Mouse (Mus musculus) MEL (cell line): ENCODE results near the gene Zfp646. TPM values are rescaled to one million over a fixed set of nuclear protein-coding genes. Genes with fewer than 3 reads are reported as not detected.

Source experiments
- DNase-seq: peaks from one replicate; pipeline ENCODE4 v3.0.0; 2011; ENCODE audit warnings: low read depth, low spot score
- H3K27ac ChIP-seq: 2 replicates; pipeline ENCODE4 v1.5.1; 2012; ENCODE audit warnings: low read depth, mild to moderate bottlenecking, control low read depth, low read length, moderate library complexity; ENCODE audit not compliant: control insufficient read depth
- H3K27me3 ChIP-seq, 2 experiments: fragments of 150-350 bp in 1 of 2; sonication (generic) in 1 of 2; 2 replicates each; pipeline ENCODE4 v1.6.1; 2012; ENCODE audit warnings: low read length in 2 of 2, mild to moderate bottlenecking in 2 of 2, improper control_type of control experiment in 1 of 2, moderate library complexity in 1 of 2; ENCODE audit not compliant: insufficient read depth in 2 of 2, control insufficient read depth in 1 of 2
- H3K36me3 ChIP-seq, 2 experiments: 2 replicates each; pipeline ENCODE4 v1.6.1; 2012 to 2014; ENCODE audit warnings: low read length in 2 of 2, improper control_type of control experiment in 1 of 2, inconsistent platforms in 1 of 2, mild to moderate bottlenecking in 1 of 2; ENCODE audit not compliant: insufficient read depth in 2 of 2, control insufficient read depth in 1 of 2
- H3K4me1 ChIP-seq, 2 experiments: fragments of 150-350 bp in 1 of 2; sonication (generic) in 1 of 2; 2 replicates each; pipeline ENCODE4 v1.6.1; 2012; ENCODE audit warnings: low read length in 2 of 2, improper control_type of control experiment in 1 of 2, mild to moderate bottlenecking in 1 of 2; ENCODE audit not compliant: insufficient read depth in 2 of 2, control insufficient read depth in 1 of 2
- H3K4me3 ChIP-seq, 2 experiments: fragments of 150-350 bp in 1 of 2; sonication (generic) in 1 of 2; 2 replicates each; pipeline ENCODE4 v1.5.1; 2012; ENCODE audit warnings: low read depth in 2 of 2, low read length in 2 of 2, mild to moderate bottlenecking in 2 of 2, moderate library complexity in 2 of 2, control low read depth in 1 of 2, improper control_type of control experiment in 1 of 2; ENCODE audit not compliant: control insufficient read depth in 1 of 2, insufficient read depth in 1 of 2
- H3K79me2 ChIP-seq: 2 replicates; pipeline ENCODE4 v1.6.1; 2012; ENCODE audit warnings: mild to moderate bottlenecking, low read length, moderate library complexity; ENCODE audit not compliant: control insufficient read depth, poor library complexity, insufficient read depth
- H3K9ac ChIP-seq: 2 replicates; pipeline ENCODE4 v1.6.1; 2012; ENCODE audit warnings: low read depth, mild to moderate bottlenecking, control low read depth, low read length, moderate library complexity; ENCODE audit not compliant: control insufficient read depth, poor library complexity, severe bottlenecking
- H3K9me3 ChIP-seq: fragments of 150-350 bp; sonication (generic); replicated peaks from 2 replicates; pipeline ENCODE4 v1.6.1; 2012; ENCODE audit warnings: mild to moderate bottlenecking, low read length, improper control_type of control experiment, moderate library complexity; ENCODE audit not compliant: insufficient read depth
- BHLHE40 ChIP-seq: IDR thresholded peaks from 2 replicates; pipeline ENCODE4 v1.6.1; 2012; ENCODE audit warnings: low read depth, mild to moderate bottlenecking, inconsistent platforms, low read length, improper control_type of control experiment, borderline replicate concordance
- CHD2 ChIP-seq: IDR thresholded peaks from 2 replicates; pipeline ENCODE4 v1.6.1; 2011; ENCODE audit warnings: low read length, improper control_type of control experiment
- CTCF ChIP-seq, 3 experiments: IDR thresholded peaks in 2 of 3; conservative IDR thresholded peaks in 1 of 3; 2 replicates each; pipeline ENCODE4 v1.5.1; 2011 to 2012; ENCODE audit warnings: low read length in 3 of 3, low read depth in 2 of 3, mild to moderate bottlenecking in 2 of 3, improper control_type of control experiment in 1 of 3, inconsistent platforms in 1 of 3, mixed read lengths in 1 of 3, moderate library complexity in 1 of 3; ENCODE audit not compliant: control insufficient read depth in 1 of 3, insufficient read depth in 1 of 3, poor library complexity in 1 of 3, severe bottlenecking in 1 of 3
- E2F4 ChIP-seq: IDR thresholded peaks from 2 replicates; pipeline ENCODE4 v1.6.1; 2011; ENCODE audit warnings: low read depth, low read length, improper control_type of control experiment, borderline replicate concordance
- ELF1 ChIP-seq: IDR thresholded peaks from 2 replicates; pipeline ENCODE4 v1.6.1; 2014; ENCODE audit warnings: low read depth, mild to moderate bottlenecking, inconsistent platforms, low read length, improper control_type of control experiment, moderate library complexity
- EP300 ChIP-seq, 2 experiments: IDR thresholded peaks; 2 replicates each; pipeline ENCODE4 v1.6.1; 2011; ENCODE audit warnings: improper control_type of control experiment in 2 of 2, low read length in 2 of 2, low read depth in 1 of 2, mild to moderate bottlenecking in 1 of 2
- ETS1 ChIP-seq: IDR thresholded peaks from 2 replicates; pipeline ENCODE4 v1.6.1; 2012; ENCODE audit warnings: low read depth, mild to moderate bottlenecking, inconsistent platforms, low read length, improper control_type of control experiment, moderate library complexity
- GABPA ChIP-seq: IDR thresholded peaks from 2 replicates; pipeline ENCODE4 v1.6.1; 2012; ENCODE audit warnings: low read depth, mild to moderate bottlenecking, inconsistent platforms, low read length, improper control_type of control experiment, moderate library complexity
- GATA1 ChIP-seq: IDR thresholded peaks from 2 replicates; pipeline ENCODE4 v1.6.1; 2011; ENCODE audit warnings: low read depth, low read length, improper control_type of control experiment
- HCFC1 ChIP-seq: IDR thresholded peaks from 2 replicates; pipeline ENCODE4 v1.6.1; 2012; ENCODE audit warnings: low read depth, mild to moderate bottlenecking, inconsistent platforms, low read length, improper control_type of control experiment, moderate library complexity
- JUND ChIP-seq: IDR thresholded peaks from 2 replicates; pipeline ENCODE4 v1.6.1; 2011; ENCODE audit warnings: low read depth, mild to moderate bottlenecking, improper control_type of control experiment, low read length
- KAT2A ChIP-seq: conservative IDR thresholded peaks from 2 replicates; pipeline ENCODE4 v1.6.1; 2012; ENCODE audit warnings: low read depth, low read length, improper control_type of control experiment, inconsistent platforms
- MAFK ChIP-seq: IDR thresholded peaks from 2 replicates; pipeline ENCODE4 v1.6.1; 2011; ENCODE audit warnings: low read depth, mild to moderate bottlenecking, low read length, improper control_type of control experiment, borderline replicate concordance
- MAX ChIP-seq: IDR thresholded peaks from 2 replicates; pipeline ENCODE4 v1.6.1; 2011; ENCODE audit warnings: low read length, improper control_type of control experiment
- MAZ ChIP-seq: IDR thresholded peaks from 2 replicates; pipeline ENCODE4 v1.6.1; 2012; ENCODE audit warnings: low read depth, mild to moderate bottlenecking, inconsistent platforms, low read length, improper control_type of control experiment
- MEF2A ChIP-seq: IDR thresholded peaks from 2 replicates; pipeline ENCODE4 v1.6.1; 2014; ENCODE audit warnings: low read depth, mild to moderate bottlenecking, inconsistent platforms, low read length, improper control_type of control experiment; ENCODE audit not compliant: poor library complexity, insufficient replicate concordance, severe bottlenecking; ENCODE audit errors: extremely low read depth
- MXI1 ChIP-seq: IDR thresholded peaks from 2 replicates; pipeline ENCODE4 v1.6.1; 2011; ENCODE audit warnings: mild to moderate bottlenecking, low read depth, low read length, improper control_type of control experiment
- MYB ChIP-seq: IDR thresholded peaks from 2 replicates; pipeline ENCODE4 v1.6.1; 2011; ENCODE audit warnings: mild to moderate bottlenecking, low read depth, low read length, improper control_type of control experiment
- MYC ChIP-seq: IDR thresholded peaks from 2 replicates; pipeline ENCODE4 v1.6.1; 2011; ENCODE audit warnings: low read depth, mild to moderate bottlenecking, low read length, improper control_type of control experiment, moderate library complexity
- NELFE ChIP-seq: IDR thresholded peaks from 2 replicates; pipeline ENCODE4 v1.6.1; 2011; ENCODE audit warnings: low read depth, low read length, improper control_type of control experiment
- NRF1 ChIP-seq: IDR thresholded peaks from 2 replicates; pipeline ENCODE4 v1.6.1; 2014; ENCODE audit warnings: low read depth, mild to moderate bottlenecking, inconsistent platforms, low read length, improper control_type of control experiment, moderate library complexity; ENCODE audit not compliant: poor library complexity, insufficient read depth, severe bottlenecking
- POLR2AphosphoS2 ChIP-seq: IDR thresholded peaks from 2 replicates; pipeline ENCODE4 v1.6.1; 2011; ENCODE audit warnings: low read length, improper control_type of control experiment
- POLR2AphosphoS5 ChIP-seq: IDR thresholded peaks from 2 replicates; pipeline ENCODE4 v1.6.1; 2012; ENCODE audit warnings: low read depth, borderline replicate concordance, mild to moderate bottlenecking, inconsistent platforms, low read length, moderate library complexity, mixed read lengths
- RAD21 ChIP-seq: IDR thresholded peaks from 2 replicates; pipeline ENCODE4 v1.6.1; 2011; ENCODE audit warnings: mild to moderate bottlenecking, low read depth, low read length, improper control_type of control experiment
- RCOR1 ChIP-seq: IDR thresholded peaks from 2 replicates; pipeline ENCODE4 v1.6.1; 2012; ENCODE audit warnings: low read depth, mild to moderate bottlenecking, inconsistent platforms, low read length, improper control_type of control experiment
- SIN3A ChIP-seq: IDR thresholded peaks from 2 replicates; pipeline ENCODE4 v1.6.1; 2012; ENCODE audit warnings: low read length, improper control_type of control experiment, inconsistent platforms
- SMC3 ChIP-seq: IDR thresholded peaks from 2 replicates; pipeline ENCODE4 v1.6.1; 2011; ENCODE audit warnings: low read depth, low read length, improper control_type of control experiment
- TAL1 ChIP-seq: IDR thresholded peaks from 2 replicates; pipeline ENCODE4 v1.6.1; 2012; ENCODE audit warnings: mild to moderate bottlenecking, inconsistent platforms, low read length, moderate library complexity, mixed read lengths
- TBP ChIP-seq: IDR thresholded peaks from 2 replicates; pipeline ENCODE4 v1.8.0; 2011; ENCODE audit warnings: low read depth, low read length, improper control_type of control experiment
- TCF12 ChIP-seq: IDR thresholded peaks from 2 replicates; pipeline ENCODE4 v1.6.1; 2014; ENCODE audit warnings: low read depth, mild to moderate bottlenecking, inconsistent platforms, low read length, improper control_type of control experiment, moderate library complexity
- UBTF ChIP-seq: IDR thresholded peaks from 2 replicates; pipeline ENCODE4 v1.6.1; 2012; ENCODE audit warnings: low read depth, mild to moderate bottlenecking, inconsistent platforms, low read length, improper control_type of control experiment, moderate library complexity, borderline replicate concordance; ENCODE audit not compliant: insufficient read depth
- USF1 ChIP-seq: IDR thresholded peaks from 2 replicates; pipeline ENCODE4 v1.6.1; 2014; ENCODE audit warnings: low read depth, mild to moderate bottlenecking, inconsistent platforms, low read length, improper control_type of control experiment, moderate library complexity
- USF2 ChIP-seq, 2 experiments: IDR thresholded peaks; 2 replicates each; pipeline ENCODE4 v1.6.1; 2011 to 2012; ENCODE audit warnings: improper control_type of control experiment in 2 of 2, low read length in 2 of 2, borderline replicate concordance in 1 of 2, inconsistent platforms in 1 of 2, low read depth in 1 of 2, mild to moderate bottlenecking in 1 of 2; ENCODE audit not compliant: insufficient read depth in 1 of 2
- ZC3H11A ChIP-seq: IDR thresholded peaks from 2 replicates; pipeline ENCODE4 v1.6.1; 2012; ENCODE audit warnings: low read depth, mild to moderate bottlenecking, inconsistent platforms, low read length, improper control_type of control experiment
- ZKSCAN1 ChIP-seq: IDR thresholded peaks from 2 replicates; pipeline ENCODE4 v1.6.1; 2012; ENCODE audit warnings: low read depth, mild to moderate bottlenecking, inconsistent platforms, low read length, improper control_type of control experiment, moderate library complexity
- ZMIZ1 ChIP-seq: IDR thresholded peaks from 2 replicates; pipeline ENCODE4 v1.6.1; 2012; ENCODE audit warnings: low read depth, mild to moderate bottlenecking, inconsistent platforms, low read length, improper control_type of control experiment, moderate library complexity
- ZNF384 ChIP-seq: IDR thresholded peaks from 2 replicates; pipeline ENCODE4 v1.6.1; 2012; ENCODE audit warnings: low read depth, mild to moderate bottlenecking, inconsistent platforms, low read length, improper control_type of control experiment
- polyA plus RNA-seq, 2 experiments: library from polyadenylated mRNA; stranded (reverse) in 1 of 2; unstranded in 1 of 2; fragments of >175 nt in 1 of 2; fragments of >200 nt in 1 of 2; gene quantifications; 2 replicates each; pipeline versions ENCODE4 v1.2.1 to v1.2.4; 2012; ENCODE audit warnings: low replicate concordance in 2 of 2, low read depth in 1 of 2; ENCODE audit not compliant: insufficient read length in 2 of 2, insufficient read depth in 1 of 2, missing spikeins in 1 of 2
- total RNA-seq: library from RNA; depleted of rRNA; stranded (reverse); fragments of 300-350 nt; gene quantifications from 2 replicates; pipeline ENCODE4 v1.2.3, GENCODE M21; 2012; rRNA removed

Gene Zfp646
- total RNA-seq (30.1 and 35.8 TPM in 2 replicates), polyA plus RNA-seq (10 to 100 TPM in 1 of 2 experiments, not detected in 1; 38.2 TPM)

GRCm38 (mm10) chr7:127876041-127876466 lies at the start of gene Zfp646:
TSS of gene Zfp646 (plus strand) at chr7:127876221.
- Histone ChIP-seq H3K4me1 (peaks cover 0 to 16% of the 10 kb centered on the region in 2 experiments; a peak in 3 of 4 replicates), H3K27ac (peak within 1 kb of the TSS; percentile 85), H3K9ac (peak within 1 kb of the TSS; percentile 90), H3K79me2 (peaks cover 61% of the 10 kb centered on the region), H3K36me3 (peaks cover 0 to 18% of the 10 kb centered on the region in 2 experiments), H3K4me3 (peak within 1 kb of the TSS; percentile 81 to 86), H3K9me3 (no peaks in the 10 kb centered on the region), H3K27me3 (no peaks in the 10 kb centered on the region)
- peak; percentile 94 for DNase-seq
- TF ChIP-seq CHD2 (no peak), HCFC1 (no peak; the same call in 1 of the 2 replicates), MYC (no peak), ZMIZ1 (no peak; the same call in 1 of the 2 replicates), TBP (no peak), TAL1 (no peak), NELFE (peak; percentile 59), MXI1 (peak; percentile 23; the same call in 1 of the 2 replicates), POLR2AphosphoS5 (no peak), JUND (no peak), ZNF384 (no peak), ZKSCAN1 (no peak), POLR2AphosphoS2 (no peak), USF1 (no peak), UBTF (no peak), MAZ (no peak; the same call in 1 of the 2 replicates), SMC3 (no peak), MEF2A (no peak), MYB (no peak), BHLHE40 (no peak), KAT2A (peak; percentile 46; the same call in 1 of the 2 replicates), ETS1 (no peak), USF2 (IDR thresholded peaks at IDR 0.05; ENCODE audit: borderline replicate concordance in 1 of 2, insufficient read depth in 1 of 2, low read depth in 1 of 2, low read length in 2 of 2) (no peak), TCF12 (peak; percentile 49), MAFK (no peak), RCOR1 (no peak), SIN3A (peak; percentile 72; the same call in 1 of the 2 replicates), ZC3H11A (no peak), NRF1 (no peak), GATA1 (no peak), ELF1 (peak; percentile 85), E2F4 (no peak), CTCF (IDR thresholded peaks at IDR 0.05 in 2 of 3, conservative IDR thresholded peaks at IDR 0.05 in 1 of 3; ENCODE audit: control insufficient read depth in 1 of 3, insufficient read depth in 1 of 3, low read depth in 2 of 3, low read length in 3 of 3, poor library complexity in 1 of 3, severe bottlenecking in 1 of 3) (no peak), RAD21 (no peak), EP300 (IDR thresholded peaks at IDR 0.05; ENCODE audit: low read depth in 1 of 2, low read length in 2 of 2) (no peak), GABPA (no peak), MAX (0 out of 2 replicates have a peak, but pooled peaks have one; percentile 12)
